Mouse (Mus musculus) E14TG2a.4 (cell line): ENCODE measurements around the gene St6galnac1.

Source experiments
- CTCF ChIP-seq: conservative IDR thresholded peaks from 2 replicates; pipeline ENCODE4 v1.5.1; 2014; ENCODE audit warnings: low read length
- NANOG ChIP-seq: IDR thresholded peaks from 2 replicates; pipeline ENCODE4 v1.6.1; 2014; ENCODE audit warnings: borderline replicate concordance, low read length, mixed read lengths
- POU5F1 ChIP-seq: IDR thresholded peaks from 2 replicates; pipeline ENCODE4 v1.6.1; 2014; ENCODE audit warnings: low read length, borderline replicate concordance

DNA sequence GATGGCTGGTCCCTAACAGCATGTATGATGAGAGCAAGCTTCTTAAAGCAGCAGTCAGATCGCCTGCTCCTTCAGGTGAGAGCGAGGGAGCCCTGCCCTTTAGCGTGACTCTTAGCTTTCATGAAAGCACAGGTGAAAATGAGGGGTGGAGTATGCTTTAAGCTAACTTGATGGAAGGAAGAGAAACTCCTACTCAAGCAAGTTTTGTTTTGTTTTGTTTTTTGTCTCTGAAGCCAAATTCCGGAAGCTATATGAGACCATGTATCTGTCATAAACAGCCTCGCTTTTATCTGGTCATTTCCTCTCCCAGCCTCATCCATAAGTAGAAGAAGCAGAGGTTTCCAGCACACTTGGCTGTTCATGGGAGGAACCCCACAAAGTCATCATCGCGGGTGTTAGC lies at the start of gene St6galnac1:
- TF ChIP-seq CTCF: no peak
- TF ChIP-seq POU5F1: no peak
- TF ChIP-seq NANOG: no peak
